Mouse (Mus musculus) embryonic facial prominence, embryonic 15.5 days (tissue): ENCODE data around the gene Fxyd6. TPM values are rescaled to one million over a fixed set of nuclear protein-coding genes. Genes with fewer than 3 reads are reported as not detected.

Experiments
- ATAC-seq: fragments of 200-750 bp; cut with Nextera tagmentation; 2 replicates; pipeline ENCODE4 v1.8.0; 2017; ENCODE audit warnings: low read depth, moderate TSS enrichment; ENCODE audit not compliant: insufficient number of reproducible peaks, low FRiP score, low TSS enrichment
- H3K27ac ChIP-seq: fragments of 300-500 bp; sonication (generic); replicated peaks from 2 replicates; pipeline ENCODE4 v1.5.1; 2015; ENCODE audit warnings: mild to moderate bottlenecking, inconsistent platforms
- H3K27me3 ChIP-seq: fragments of 300-500 bp; sonication (generic); 2 replicates; pipeline ENCODE4 v1.6.1; 2015; ENCODE audit warnings: inconsistent platforms
- H3K36me3 ChIP-seq: fragments of 300-500 bp; sonication (generic); 2 replicates; pipeline ENCODE4 v1.6.1; 2015; ENCODE audit warnings: mild to moderate bottlenecking, inconsistent platforms
- H3K4me1 ChIP-seq: fragments of 300-500 bp; sonication (generic); 2 replicates; pipeline ENCODE4 v1.6.1; 2015; ENCODE audit warnings: inconsistent platforms
- H3K4me2 ChIP-seq: fragments of 300-500 bp; sonication (generic); replicated peaks from 2 replicates; pipeline ENCODE4 v1.6.1; 2015; ENCODE audit warnings: mild to moderate bottlenecking, inconsistent platforms
- H3K4me3 ChIP-seq: fragments of 300-500 bp; sonication (generic); replicated peaks from 2 replicates; pipeline ENCODE4 v1.5.1; 2015; ENCODE audit warnings: mild to moderate bottlenecking, inconsistent platforms
- H3K9ac ChIP-seq: fragments of 300-500 bp; sonication (generic); 2 replicates; pipeline ENCODE4 v1.6.1; 2015; ENCODE audit warnings: inconsistent platforms
- H3K9me3 ChIP-seq: fragments of 300-500 bp; sonication (generic); replicated peaks from 2 replicates; pipeline ENCODE4 v1.6.1; 2016; ENCODE audit warnings: inconsistent platforms
- WGBS: fragments of 180-500 bp; shearing (Covaris S2); methylation state at CpG from one replicate; pipeline ENCODE4 v1.1.7; 2015; 5-methylcytosine and 5-hydroxymethylcytosine counted together
- polyA plus RNA-seq: library from polyadenylated mRNA; unstranded; fragments of >200 nt; fragmentation: Nextera tagmentation; extraction: Ambion mirVana; gene quantifications from 2 replicates; pipeline ENCODE4 v1.2.1, GENCODE M21; 2015

Fxyd6 gene
- polyA plus RNA-seq, result 77.4 and 77.5 TPM in 2 replicates

DNA sequence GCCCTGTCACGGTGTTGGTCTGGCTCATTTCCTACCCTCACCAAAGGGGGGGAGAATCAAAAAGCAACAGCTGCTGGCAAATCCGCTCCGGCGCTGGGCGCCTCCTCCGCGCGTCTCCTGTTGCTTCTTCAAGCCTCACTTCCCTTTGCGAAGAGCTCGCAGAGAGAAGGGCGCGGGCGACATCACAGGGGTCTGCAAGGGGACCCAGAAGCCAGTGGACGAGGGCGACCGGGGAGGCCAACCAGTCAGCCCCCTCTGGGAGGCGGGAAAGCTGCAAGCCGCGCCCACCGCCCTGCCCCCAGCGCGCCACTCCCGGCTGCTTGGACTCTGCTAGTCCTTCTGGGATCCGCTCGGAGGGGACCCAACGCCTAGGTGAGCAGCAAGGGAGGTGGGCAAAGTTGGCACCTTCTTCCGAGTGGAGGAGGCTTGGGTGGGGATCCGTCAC lies at the start of gene Fxyd6:
TSS of gene Fxyd6 (plus strand) at position 69 of the 445 bp plus-strand sequence.
- H3K4me2 ChIP-seq, result peak within 1 kb of the TSS; percentile 89
- under 1% methylated on average over 28 of the region's 28 CpGs for WGBS
- ATAC-seq, result no peak
- peak within 1 kb of the TSS; percentile 18 for H3K9ac ChIP-seq
- peaks cover 17% of the 10 kb centered on the region for H3K4me1 ChIP-seq
- peak within 1 kb of the TSS; percentile 61 for H3K4me3 ChIP-seq
- no peaks in the 10 kb centered on the region for H3K36me3 ChIP-seq
- no peaks in the 10 kb centered on the region for H3K9me3 ChIP-seq
- H3K27me3 ChIP-seq, result no peaks in the 10 kb centered on the region
- H3K27ac ChIP-seq, result peak within 1 kb of the TSS; percentile 55; the same call in 1 of the 2 replicates

DNA sequence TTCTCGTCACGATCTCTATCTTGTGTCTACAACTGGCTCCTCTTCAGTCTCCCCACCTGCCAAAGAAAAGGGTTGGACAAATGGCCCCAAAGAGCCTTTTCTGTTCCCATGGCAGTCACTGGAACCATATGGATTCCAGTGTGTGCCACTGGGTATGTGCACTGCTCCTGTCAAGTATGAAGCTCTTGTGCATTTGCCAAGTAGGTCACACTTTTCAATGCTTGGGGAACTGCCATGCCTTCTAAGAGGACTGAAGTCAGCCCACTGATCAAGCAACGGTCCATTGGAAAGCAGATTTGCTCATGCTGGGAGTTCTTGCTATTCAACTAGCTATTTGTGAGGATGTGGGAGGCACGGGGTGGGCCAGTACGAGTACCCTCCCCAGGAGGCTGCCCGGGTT lies 48.5 kb upstream of the Fxyd6 start:
- WGBS, result 86% methylated on average over 6 of the region's 6 CpGs
- no peak overlapping the region for H3K27ac ChIP-seq
- no peak overlapping the region for H3K4me3 ChIP-seq
- H3K9ac ChIP-seq, result no peak overlapping the region
- no peaks in the 10 kb centered on the region for H3K9me3 ChIP-seq
- no peaks in the 10 kb centered on the region for H3K36me3 ChIP-seq
- no peak for ATAC-seq
- H3K4me2 ChIP-seq, result no peak overlapping the region
- H3K27me3 ChIP-seq, result no peaks in the 10 kb centered on the region
- peaks cover 8% of the 10 kb centered on the region for H3K4me1 ChIP-seq

- H3K4me3 ChIP-seq, result no peak overlapping the region
- H3K9ac ChIP-seq, result no peak overlapping the region
- H3K4me1 ChIP-seq, result peaks cover 7% of the 10 kb centered on the region
- H3K27ac ChIP-seq, result no peak overlapping the region
- WGBS, result 78% methylated on average over 4 of the region's 4 CpGs
- no peak for ATAC-seq
- no peaks in the 10 kb centered on the region for H3K9me3 ChIP-seq
- no peak overlapping the region for H3K4me2 ChIP-seq
- no peaks in the 10 kb centered on the region for H3K27me3 ChIP-seq
- no peaks in the 10 kb centered on the region for H3K36me3 ChIP-seq
These were observed 48.0 kb upstream of the Fxyd6 start for GRCm38 (mm10) chr9:45321946-45322430.

DNA sequence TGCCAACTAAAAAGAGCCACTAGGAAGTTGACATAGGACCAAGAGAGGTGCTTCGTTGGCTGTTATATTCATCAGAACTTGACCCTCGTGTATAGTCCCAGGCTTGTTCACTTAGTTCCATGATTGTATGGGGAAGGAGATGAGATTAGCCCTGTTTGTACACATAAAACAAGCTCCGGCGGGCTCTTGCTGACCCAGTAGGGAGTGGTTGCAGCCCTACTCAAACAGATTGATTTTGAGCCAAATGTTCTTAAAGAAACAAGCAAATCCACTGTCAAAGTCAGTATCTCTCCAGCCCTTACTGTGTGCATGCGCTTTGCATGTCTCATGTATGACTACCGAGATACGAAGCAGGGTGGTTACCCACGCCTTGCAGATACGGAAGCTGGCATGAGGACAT lies 43.6 kb upstream of the Fxyd6 start:
- Histone ChIP-seq H3K4me3 (no peak overlapping the region), H3K27ac (no peak overlapping the region), H3K27me3 (no peaks in the 10 kb centered on the region), H3K9me3 (no peaks in the 10 kb centered on the region), H3K9ac (no peak overlapping the region), H3K36me3 (no peaks in the 10 kb centered on the region), H3K4me2 (no peak overlapping the region), H3K4me1 (no peaks in the 10 kb centered on the region)
- WGBS, result 86% methylated on average over 9 of the region's 9 CpGs
- no peak for ATAC-seq

GRCm38 (mm10) chr9:45328263-45328662 lies 41.7 kb upstream of the Fxyd6 start:
- H3K4me2 ChIP-seq, result no peak overlapping the region
- no peak for ATAC-seq
- 81% methylated on average over 4 of the region's 4 CpGs for WGBS

GRCm38 (mm10) chr9:45329577-45329976 lies 40.4 kb upstream of the Fxyd6 start:
- no peaks in the 10 kb centered on the region for H3K27me3 ChIP-seq
- no peak overlapping the region for H3K4me2 ChIP-seq
- H3K9ac ChIP-seq, result no peak overlapping the region
- WGBS, result 89% methylated on average over 6 of the region's 6 CpGs
- no peaks in the 10 kb centered on the region for H3K9me3 ChIP-seq
- no peak for ATAC-seq
- H3K4me1 ChIP-seq, result no peaks in the 10 kb centered on the region
- H3K36me3 ChIP-seq, result no peaks in the 10 kb centered on the region
- no peak overlapping the region for H3K4me3 ChIP-seq
- no peak overlapping the region for H3K27ac ChIP-seq

More at GRCm38 (mm10) chr9:45328263-45328662, 41.7 kb upstream of the Fxyd6 start:
- no peaks in the 10 kb centered on the region for H3K9me3 ChIP-seq
- H3K4me1 ChIP-seq, result no peaks in the 10 kb centered on the region
- no peaks in the 10 kb centered on the region for H3K36me3 ChIP-seq
- no peak overlapping the region for H3K9ac ChIP-seq
- no peak overlapping the region for H3K27ac ChIP-seq
- no peak overlapping the region for H3K4me3 ChIP-seq
- no peaks in the 10 kb centered on the region for H3K27me3 ChIP-seq

- H3K4me2 ChIP-seq, result no peak overlapping the region
- H3K4me1 ChIP-seq, result no peaks in the 10 kb centered on the region
- no peaks in the 10 kb centered on the region for H3K27me3 ChIP-seq
- no peak overlapping the region for H3K4me3 ChIP-seq
- H3K36me3 ChIP-seq, result no peaks in the 10 kb centered on the region
- no peak for ATAC-seq
- no peak overlapping the region for H3K9ac ChIP-seq
- H3K27ac ChIP-seq, result no peak overlapping the region
- no peaks in the 10 kb centered on the region for H3K9me3 ChIP-seq
- WGBS, result 70% methylated on average over 2 of the region's 2 CpGs
These were observed 32.6 kb upstream of the Fxyd6 start for GRCm38 (mm10) chr9:45337406-45337805.

DNA sequence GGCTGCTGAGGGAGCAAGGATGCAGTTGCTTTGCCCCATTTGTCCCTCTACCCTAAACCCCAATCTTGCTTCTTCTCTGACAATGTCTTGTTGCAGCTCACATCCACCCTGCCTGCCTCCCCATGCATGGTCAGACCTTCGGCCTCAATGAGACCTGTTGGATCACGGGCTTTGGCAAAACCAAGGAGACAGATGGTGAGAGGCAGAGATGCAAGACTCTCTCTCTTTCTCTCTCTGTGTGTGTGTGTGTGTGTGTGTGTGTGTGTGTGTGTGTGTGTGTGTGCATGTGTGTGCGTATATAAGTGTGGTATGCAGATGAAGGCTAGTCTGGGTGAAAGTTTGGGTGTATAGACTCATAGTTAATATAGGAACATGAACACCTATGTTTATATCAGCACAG lies 26.9 kb upstream of the Fxyd6 start:
- no peaks in the 10 kb centered on the region for H3K36me3 ChIP-seq
- no peak overlapping the region for H3K4me3 ChIP-seq
- H3K4me1 ChIP-seq, result no peaks in the 10 kb centered on the region
- no peak overlapping the region for H3K9ac ChIP-seq
- ATAC-seq, result no peak
- WGBS, result 93% methylated on average over 3 of the region's 3 CpGs
- no peaks in the 10 kb centered on the region for H3K9me3 ChIP-seq
- H3K4me2 ChIP-seq, result no peak overlapping the region
- H3K27me3 ChIP-seq, result no peaks in the 10 kb centered on the region
- no peak overlapping the region for H3K27ac ChIP-seq

- Histone ChIP-seq H3K4me3 (no peak overlapping the region), H3K4me2 (no peak overlapping the region), H3K27ac (no peak overlapping the region), H3K9me3 (no peaks in the 10 kb centered on the region), H3K9ac (no peak overlapping the region), H3K36me3 (no peaks in the 10 kb centered on the region), H3K4me1 (no peaks in the 10 kb centered on the region), H3K27me3 (no peaks in the 10 kb centered on the region)
- WGBS, result 63% methylated on average over 2 of the region's 2 CpGs
- ATAC-seq, result no peak
These were observed 24.5 kb upstream of the Fxyd6 start for GRCm38 (mm10) chr9:45345516-45345915.

GRCm38 (mm10) chr9:45346276-45346675 lies 23.7 kb upstream of the Fxyd6 start:
- 62% methylated on average over 6 of the region's 6 CpGs for WGBS
- ATAC-seq, result no peak
- Histone ChIP-seq H3K27ac (no peak overlapping the region), H3K9me3 (no peaks in the 10 kb centered on the region), H3K36me3 (no peaks in the 10 kb centered on the region), H3K9ac (no peak overlapping the region), H3K4me2 (no peak overlapping the region), H3K4me1 (no peaks in the 10 kb centered on the region), H3K27me3 (no peaks in the 10 kb centered on the region), H3K4me3 (no peak overlapping the region)

DNA sequence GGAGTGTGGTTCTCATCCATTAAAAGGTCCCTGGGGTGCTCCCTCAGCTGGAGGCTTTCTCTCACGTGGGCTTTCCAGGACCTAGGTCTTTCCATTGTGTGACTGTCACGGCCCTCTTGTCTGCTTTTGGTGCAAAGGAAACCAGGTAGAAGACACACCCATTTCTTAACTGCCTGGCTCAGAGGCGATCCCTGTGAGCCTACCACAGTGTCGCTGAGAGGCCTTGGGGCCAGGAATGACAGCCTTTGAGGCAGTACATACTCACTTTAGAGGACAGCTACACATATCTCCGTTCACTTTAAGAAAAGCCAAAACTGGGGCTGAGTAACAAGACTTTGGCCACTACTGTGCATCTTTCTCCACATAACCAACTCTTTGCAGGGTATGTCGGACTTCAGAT lies 21.4 kb upstream of the Fxyd6 start:
- H3K27me3 ChIP-seq, result no peaks in the 10 kb centered on the region
- H3K27ac ChIP-seq, result no peak overlapping the region
- H3K36me3 ChIP-seq, result no peaks in the 10 kb centered on the region
- ATAC-seq, result no peak
- no peak overlapping the region for H3K9ac ChIP-seq
- H3K4me2 ChIP-seq, result no peak overlapping the region
- H3K9me3 ChIP-seq, result no peaks in the 10 kb centered on the region
- WGBS, result 61% methylated on average over 6 of the region's 6 CpGs
- H3K4me3 ChIP-seq, result no peak overlapping the region
- H3K4me1 ChIP-seq, result no peaks in the 10 kb centered on the region

DNA sequence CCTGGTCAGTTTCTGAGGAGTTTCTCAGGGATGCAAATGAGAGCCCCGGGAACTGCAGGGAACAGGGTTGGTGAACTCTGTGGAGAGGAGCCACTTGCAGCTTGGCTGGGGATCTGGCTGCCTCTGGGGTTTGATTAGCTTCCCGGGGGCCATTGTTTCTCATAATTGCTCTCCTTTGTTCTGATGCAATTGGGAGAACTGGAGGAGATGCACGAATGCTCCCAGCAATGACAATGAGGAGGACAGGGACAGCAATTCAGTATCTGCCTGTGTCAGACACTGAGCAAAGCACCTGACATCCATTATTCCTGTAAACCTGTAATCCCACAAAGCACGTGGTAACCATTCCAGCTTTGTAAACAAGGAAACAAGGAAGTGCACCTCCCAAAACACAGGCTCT lies 20.8 kb upstream of the Fxyd6 start:
- Histone ChIP-seq H3K4me3 (no peak overlapping the region), H3K9me3 (no peaks in the 10 kb centered on the region), H3K4me2 (no peak overlapping the region), H3K9ac (no peak overlapping the region), H3K27ac (no peak overlapping the region), H3K36me3 (no peaks in the 10 kb centered on the region), H3K27me3 (no peaks in the 10 kb centered on the region), H3K4me1 (no peaks in the 10 kb centered on the region)
- WGBS, result 26% methylated on average over 4 of the region's 4 CpGs
- no peak for ATAC-seq
